Mouse (Mus musculus) G1E (cell line): ENCODE data around the gene Cers2. TPM values are rescaled to one million over a fixed set of nuclear protein-coding genes. Genes with fewer than 3 reads are reported as not detected.

Source experiments
- ATAC-seq: 2 replicates; pipeline ENCODE4 v1.8.0; 2016; ENCODE audit warnings: mild to moderate bottlenecking; ENCODE audit not compliant: insufficient number of reproducible peaks, poor library complexity, low FRiP score, severe bottlenecking; ENCODE audit errors: extremely low read depth
- DNase-seq: peaks from one replicate; pipeline ENCODE4 v3.0.0; 2012; ENCODE audit warnings: low spot score
- H3K27me3 ChIP-seq: 2 replicates; pipeline ENCODE4 v1.6.1; 2012; ENCODE audit warnings: mild to moderate bottlenecking, low read length, inconsistent platforms; ENCODE audit not compliant: insufficient read depth
- H3K36me3 ChIP-seq: replicated peaks from 2 replicates; pipeline ENCODE3; 2012; ENCODE audit warnings: mild to moderate bottlenecking, inconsistent platforms
- H3K4me1 ChIP-seq: 2 replicates; pipeline ENCODE4 v1.6.1; 2012; ENCODE audit warnings: low read depth, low read length, inconsistent platforms, mixed read lengths; ENCODE audit not compliant: insufficient read depth
- H3K4me3 ChIP-seq: 2 replicates; pipeline ENCODE4 v1.5.1; 2012; ENCODE audit warnings: low read depth, mild to moderate bottlenecking, inconsistent platforms, low read length, moderate library complexity, mixed read lengths
- H3K9me3 ChIP-seq: replicated peaks from 2 replicates; pipeline ENCODE4 v1.6.1; 2012; ENCODE audit warnings: inconsistent platforms
- CTCF ChIP-seq: IDR thresholded peaks from 2 replicates; pipeline ENCODE4 v1.5.1; 2012; ENCODE audit warnings: low read depth, low read length, inconsistent platforms, mixed read lengths
- GATA1 ChIP-seq: IDR thresholded peaks from 2 replicates; pipeline ENCODE4 v1.6.1; 2012; ENCODE audit warnings: borderline replicate concordance, low read length, inconsistent platforms, mixed read lengths
- GATA2 ChIP-seq: IDR thresholded peaks from 2 replicates; pipeline ENCODE4 v1.6.1; 2012; ENCODE audit warnings: low read depth, low read length, inconsistent platforms, borderline replicate concordance
- POLR2AphosphoS5 ChIP-seq: IDR thresholded peaks from 2 replicates; pipeline ENCODE4 v1.6.1; 2012; ENCODE audit warnings: low read depth, low read length, inconsistent platforms; ENCODE audit not compliant: insufficient replicate concordance
- TAL1 ChIP-seq: conservative IDR thresholded peaks from 2 replicates; pipeline ENCODE4 v1.6.1; 2012; ENCODE audit warnings: low read depth, low read length, inconsistent platforms, mixed read lengths
- polyA plus RNA-seq: library from polyadenylated mRNA; stranded (reverse); fragments of >175 nt; gene quantifications from 2 replicates; pipeline ENCODE4 v1.2.3, GENCODE M21; 2012
- total RNA-seq, 2 experiments: library from RNA; stranded (forward) in 1 of 2; stranded (reverse) in 1 of 2; fragments of 200-1000 nt in 1 of 2; fragments of >200 nt in 1 of 2; fragmentation: Nextera tagmentation in 1 of 2; gene quantifications; 2 replicates each; pipeline ENCODE4 v1.2.3; 2014 to 2017

The Cers2 gene
- total and polyA plus RNA-seq, 3 experiments: 197 to 654 (median 285) TPM

DNA sequence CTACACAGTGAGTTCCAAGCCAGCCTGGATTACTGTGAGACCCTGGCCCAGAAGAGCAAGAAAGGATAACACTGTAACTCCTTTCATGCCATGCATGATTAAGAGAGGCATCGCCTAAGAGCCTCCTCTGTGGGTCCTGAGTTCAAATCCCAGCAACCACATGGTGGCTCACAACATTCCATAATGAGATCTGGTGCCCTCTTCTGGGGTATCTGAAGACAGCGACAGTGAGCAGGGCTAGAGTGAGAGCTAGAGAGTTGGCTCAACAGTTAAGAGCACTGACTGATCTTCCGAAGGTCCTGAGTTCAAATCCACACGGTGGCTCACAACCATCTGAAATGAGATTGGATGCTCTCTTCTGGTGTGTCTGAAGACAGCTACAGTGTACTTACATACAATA lies 40.1 kb upstream of the Cers2 start:
- Histone ChIP-seq H3K27me3 (no peaks in the 10 kb centered on the region), H3K4me1 (peaks cover 45% of the 10 kb centered on the region), H3K36me3 (peaks cover 64% of the 10 kb centered on the region), H3K9me3 (no peaks in the 10 kb centered on the region), H3K4me3 (no peak overlapping the region)
- DNase-seq (no peak), ATAC-seq (no peak)
- TF ChIP-seq GATA1 (no peak), CTCF (no peak), POLR2AphosphoS5 (no peak), TAL1 (no peak), GATA2 (no peak)

DNA sequence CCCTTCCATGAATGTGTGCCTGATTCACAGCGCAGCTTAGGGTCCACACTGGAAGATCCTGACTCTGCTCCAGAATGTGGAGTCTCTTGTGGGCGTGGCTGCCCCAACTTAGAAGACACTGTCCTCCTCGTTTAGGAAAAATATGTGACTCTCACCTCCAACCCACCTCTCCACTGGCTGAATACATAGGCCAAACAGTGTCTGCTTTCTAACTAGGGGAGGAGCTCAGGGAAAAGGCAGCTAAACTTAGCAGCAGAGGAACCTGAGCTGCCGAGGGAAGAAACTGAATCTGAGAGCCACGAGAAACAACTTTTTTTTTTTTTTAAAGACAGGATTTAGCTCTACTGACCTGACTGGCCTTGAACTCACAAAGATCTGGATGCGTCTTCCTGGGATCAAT lies 39.4 kb upstream of the Cers2 start:
- no peaks in the 10 kb centered on the region for H3K9me3 ChIP-seq
- ATAC-seq: no peak
- H3K36me3 ChIP-seq: peaks cover 57% of the 10 kb centered on the region
- peaks cover 50% of the 10 kb centered on the region for H3K4me1 ChIP-seq
- no peak for TF ChIP-seq CTCF
- no peaks in the 10 kb centered on the region for H3K27me3 ChIP-seq
- H3K4me3 ChIP-seq: no peak overlapping the region
- no peak for DNase-seq

DNA sequence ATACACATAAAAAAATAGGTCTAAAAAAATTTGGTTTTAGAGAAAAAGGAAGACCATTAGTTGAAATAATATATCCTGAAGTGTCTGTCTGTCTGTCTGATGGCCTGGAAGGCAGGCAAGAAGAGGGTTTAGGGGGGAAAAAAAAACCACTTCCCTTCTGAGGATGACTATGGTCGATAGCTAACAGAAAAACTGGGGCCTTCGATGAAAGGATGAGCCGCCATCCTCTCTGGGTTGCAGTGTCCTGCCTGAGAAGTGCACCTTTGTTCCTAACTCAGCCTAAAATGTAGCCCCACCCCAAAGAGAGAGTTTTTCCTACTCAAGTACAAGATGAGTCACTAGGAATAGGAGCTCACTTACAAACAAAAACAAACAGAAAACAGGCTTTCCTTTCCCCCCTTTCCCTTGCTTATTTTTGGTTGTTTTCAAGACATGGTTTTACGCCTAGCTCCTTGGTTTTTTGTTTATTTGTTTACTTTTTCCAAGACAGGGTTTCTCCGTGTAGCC lies 38.1 kb upstream of the Cers2 start:
- H3K27me3 ChIP-seq: no peaks in the 10 kb centered on the region
- TF ChIP-seq GATA2: no peak
- no peak for TF ChIP-seq TAL1
- no peak for TF ChIP-seq POLR2AphosphoS5
- no peak for TF ChIP-seq CTCF
- no peak for TF ChIP-seq GATA1
- DNase-seq: no peak
- H3K4me1 ChIP-seq: peaks cover 60% of the 10 kb centered on the region
- no peak for ATAC-seq
- H3K36me3 ChIP-seq: peaks cover 49% of the 10 kb centered on the region
- H3K4me3 ChIP-seq: no peak overlapping the region
- no peaks in the 10 kb centered on the region for H3K9me3 ChIP-seq

DNA sequence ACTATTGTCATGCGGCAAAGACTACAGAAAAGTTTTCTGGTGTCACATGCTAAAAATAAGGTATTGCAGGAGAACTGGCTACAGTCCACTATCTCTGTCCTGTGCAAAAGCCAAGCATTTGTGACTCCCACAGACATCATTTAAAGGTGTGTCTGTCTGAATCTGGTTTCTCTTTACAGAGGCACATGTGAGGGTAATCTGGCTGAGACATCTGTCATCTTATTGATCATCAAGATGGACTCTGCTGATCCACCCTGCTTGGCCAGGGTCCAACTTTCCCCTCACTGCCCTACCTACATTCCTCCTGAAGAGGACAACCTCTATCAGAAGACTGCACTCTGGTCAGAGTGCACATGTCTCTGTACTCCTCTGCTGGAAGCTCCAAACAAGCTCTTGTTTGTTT lies 37.4 kb upstream of the Cers2 start:
- H3K36me3 ChIP-seq: peaks cover 42% of the 10 kb centered on the region
- peaks cover 61% of the 10 kb centered on the region for H3K4me1 ChIP-seq
- ATAC-seq: no peak
- no peaks in the 10 kb centered on the region for H3K9me3 ChIP-seq
- TF ChIP-seq GATA1 (no peak), CTCF (no peak), POLR2AphosphoS5 (no peak), TAL1 (no peak), GATA2 (no peak)
- DNase-seq: no peak
- no peaks in the 10 kb centered on the region for H3K27me3 ChIP-seq
- no peak overlapping the region for H3K4me3 ChIP-seq

DNA sequence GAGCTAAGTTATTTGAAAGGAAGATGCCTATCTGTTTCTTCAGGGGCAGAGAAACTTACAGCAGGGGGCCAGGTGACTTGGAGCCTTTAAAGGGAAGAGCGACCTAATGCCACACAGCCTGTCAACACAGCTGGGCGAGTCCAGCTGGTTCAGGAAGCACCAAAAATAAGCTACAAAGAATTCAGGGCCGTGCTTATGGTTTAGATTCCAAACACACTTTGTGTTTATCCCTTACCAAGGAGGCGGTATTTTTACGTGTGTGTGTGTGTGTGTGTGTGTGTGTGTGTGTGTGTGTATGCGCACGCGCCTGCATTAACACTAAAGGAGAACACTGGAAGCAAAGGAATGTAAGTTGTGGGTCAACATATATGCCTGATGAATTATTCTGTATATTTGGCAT lies 33.8 kb upstream of the Cers2 start:
- TF ChIP-seq GATA2: no peak
- TF ChIP-seq GATA1: no peak
- no peak for TF ChIP-seq TAL1
- TF ChIP-seq CTCF: no peak
- TF ChIP-seq POLR2AphosphoS5: no peak
- no peak for DNase-seq
- ATAC-seq: no peak

DNA sequence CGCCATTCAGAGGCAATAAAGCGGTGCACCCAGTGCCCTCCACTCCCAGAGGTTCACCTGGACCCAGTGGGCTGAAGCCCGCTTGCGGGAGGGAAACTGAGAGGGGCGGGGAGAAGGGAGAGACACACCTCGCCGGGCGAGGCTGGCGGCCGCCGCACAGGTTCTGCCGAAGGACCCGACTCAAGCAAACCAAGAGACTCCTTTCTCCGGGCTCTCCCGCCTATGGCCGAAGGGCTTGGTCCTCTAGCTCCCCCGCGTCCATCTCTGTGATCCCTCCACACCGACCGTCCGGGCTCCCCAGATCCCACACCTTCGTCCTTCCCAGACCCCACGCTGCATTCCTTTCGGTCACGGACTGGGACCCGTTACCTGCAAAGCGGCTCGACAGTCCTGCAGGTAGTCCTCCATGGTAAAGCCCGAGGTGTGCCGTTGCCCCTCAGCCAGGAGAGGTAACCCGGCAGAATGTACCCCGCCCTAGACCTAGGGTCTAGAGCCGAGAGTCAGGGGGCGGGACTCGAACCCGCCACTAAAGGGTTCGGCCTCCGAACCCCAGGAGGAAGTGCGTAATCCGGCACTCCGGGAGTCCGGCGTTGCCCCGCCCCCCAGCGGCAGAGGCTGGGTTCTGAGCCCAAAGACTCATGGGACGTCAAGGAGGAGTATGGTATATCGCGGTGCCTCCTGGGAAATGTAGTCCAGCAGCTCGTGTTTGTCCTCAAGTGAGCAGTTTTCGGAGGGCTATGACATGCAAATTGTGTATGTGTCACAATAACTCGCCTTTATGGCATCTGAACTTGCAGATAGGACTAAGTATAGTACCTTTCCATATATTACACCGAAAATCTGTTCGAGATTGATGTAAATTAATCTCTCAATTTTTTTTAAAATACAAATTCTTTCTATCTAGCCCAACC lies 33.1 kb upstream of the Cers2 start, which contains the start of the genes Mindy1 and Prune1:
Gene Mindy1 (plus strand): TSS at position 130 of the 911 bp plus-strand sequence.
Gene Prune1 (minus strand): TSS at position 861 of the 911 bp plus-strand sequence.
- peak; percentile 97 for DNase-seq
- Histone ChIP-seq H3K36me3 (peaks cover 28% of the 10 kb centered on the region), H3K27me3 (no peaks in the 10 kb centered on the region), H3K4me1 (peaks cover 77% of the 10 kb centered on the region), H3K9me3 (no peaks in the 10 kb centered on the region), H3K4me3 (peak within 1 kb of the TSS; percentile 78)
- TF ChIP-seq CTCF (no peak), POLR2AphosphoS5 (no peak), TAL1 (no peak), GATA1 (no peak), GATA2 (no peak)
- peak; percentile 86 for ATAC-seq

More for the DNA sequence above, 33.8 kb upstream of the Cers2 start:
- H3K4me1 ChIP-seq: peaks cover 79% of the 10 kb centered on the region
- no peaks in the 10 kb centered on the region for H3K27me3 ChIP-seq
- no peaks in the 10 kb centered on the region for H3K9me3 ChIP-seq
- peak overlapping the region; percentile 75 for H3K4me3 ChIP-seq
- H3K36me3 ChIP-seq: peaks cover 22% of the 10 kb centered on the region
